Mouse (Mus musculus) embryo, embryonic 9.5 days (tissue): Measurements from ENCODE around the gene Gm13271.
A peak's percentile ranks its signal among the peaks of the same experiment; 100 is the strongest.
"Not testable (repeated sequence)": the region's sequence is repeated elsewhere in the genome, so short reads cannot be mapped to it uniquely, and the experiment has no call there.

ENCODE experiments used
- DNase-seq: peaks from one replicate; pipeline ENCODE4 v3.0.0-alpha.2; 2017; ENCODE audit errors: extremely low spot score

Gm13271 gene

GRCm38 (mm10) chr4:88760431-88760830 is 5.8 kb downstream of the Gm13271 start:
- peak; percentile 56 for DNase-seq

GRCm38 (mm10) chr4:88761776-88762175 is 7.1 kb downstream of the Gm13271 start:
- DNase-seq, result not testable (repeated sequence)

- DNase-seq, result not testable (repeated sequence)
Observed at GRCm38 (mm10) chr4:88762341-88762740, 7.7 kb downstream of the Gm13271 start.

GRCm38 (mm10) chr4:88763384-88764018 is 8.8 kb downstream of the Gm13271 start:
- DNase-seq, result peak; percentile 68

- not testable (repeated sequence) for DNase-seq
Observed at GRCm38 (mm10) chr4:88773534-88773933, 18.9 kb downstream of the Gm13271 start, which contains the start of gene Gm13290. TSS of gene Gm13290 (plus strand) at chr4:88773834.

GRCm38 (mm10) chr4:88776622-88777021 is 22.0 kb downstream of the Gm13271 start, which contains the start of gene Gm13289:
TSS of gene Gm13289 (plus strand) at chr4:88776922.
- not testable (repeated sequence) for DNase-seq

GRCm38 (mm10) chr4:88779550-88779949 is 24.9 kb downstream of the Gm13271 start, which contains the start of gene Gm13272:
TSS of gene Gm13272 (plus strand) at chr4:88779850.
- not testable (repeated sequence) for DNase-seq

- DNase-seq, result not testable (repeated sequence)
Observed at GRCm38 (mm10) chr4:88780320-88780719, 25.7 kb downstream of the Gm13271 start.

GRCm38 (mm10) chr4:88781831-88782230 is 27.2 kb downstream of the Gm13271 start, which contains the start of gene Ifnz:
TSS of gene Ifnz (plus strand) at chr4:88782131.
- DNase-seq, result not testable (repeated sequence)

- DNase-seq, result not testable (repeated sequence)
Observed at GRCm38 (mm10) chr4:88782335-88782734, 27.7 kb downstream of the Gm13271 start.

GRCm38 (mm10) chr4:88785409-88785808 is 30.7 kb downstream of the Gm13271 start, which contains the start of gene Gm13276:
TSS of gene Gm13276 (plus strand) at chr4:88785709.
- not testable (repeated sequence) for DNase-seq

- not testable (repeated sequence) for DNase-seq
Observed at GRCm38 (mm10) chr4:88788402-88788801, 33.7 kb downstream of the Gm13271 start, which contains the start of gene Gm13277. TSS of gene Gm13277 (plus strand) at chr4:88788632.

GRCm38 (mm10) chr4:88791250-88791649 is 36.6 kb downstream of the Gm13271 start, which contains the start of gene Gm13278:
TSS of gene Gm13278 (plus strand) at chr4:88791550.
- DNase-seq, result not testable (repeated sequence)

GRCm38 (mm10) chr4:88793936-88794675 is 39.4 kb downstream of the Gm13271 start, which contains the start of gene Gm13275:
TSS of gene Gm13275 (plus strand) at chr4:88794487.
- not testable (repeated sequence) for DNase-seq

- DNase-seq, result not testable (repeated sequence)
Observed at GRCm38 (mm10) chr4:88797097-88797496, 42.4 kb downstream of the Gm13271 start, which contains the start of gene Gm13279. TSS of gene Gm13279 (plus strand) at chr4:88797397.

GRCm38 (mm10) chr4:88799365-88799764 is 44.7 kb downstream of the Gm13271 start, which contains the start of gene Gm13285:
TSS of gene Gm13285 (plus strand) at chr4:88799665.
- DNase-seq, result not testable (repeated sequence)

GRCm38 (mm10) chr4:88802954-88803353 is 48.3 kb downstream of the Gm13271 start, which contains the start of gene Gm13287:
TSS of gene Gm13287 (plus strand) at chr4:88803254.
- not testable (repeated sequence) for DNase-seq
